Mouse (Mus musculus) E14TG2a.4 (cell line): ENCODE results near the gene Fam71b.

ENCODE experiments used
- H3K27me3 ChIP-seq: 2 replicates; pipeline ENCODE4 v1.6.1; 2014; ENCODE audit warnings: low read length, control low read depth; ENCODE audit not compliant: insufficient read depth
- H3K36me3 ChIP-seq: 2 replicates; pipeline ENCODE4 v1.6.1; 2014; ENCODE audit warnings: low read length, control low read depth; ENCODE audit not compliant: insufficient read depth
- H3K4me1 ChIP-seq: replicated peaks from 2 replicates; pipeline ENCODE4 v1.6.1; 2014; ENCODE audit warnings: low read depth, low read length, control low read depth
- H3K4me3 ChIP-seq: replicated peaks from 2 replicates; pipeline ENCODE4 v1.5.1; 2014; ENCODE audit warnings: mild to moderate bottlenecking, low read length
- H3K9me3 ChIP-seq: 2 replicates; pipeline ENCODE4 v1.6.1; 2014; ENCODE audit warnings: low read length, control low read depth
- CTCF ChIP-seq: conservative IDR thresholded peaks from 2 replicates; pipeline ENCODE4 v1.5.1; 2014; ENCODE audit warnings: low read length
- NANOG ChIP-seq: IDR thresholded peaks from 2 replicates; pipeline ENCODE4 v1.6.1; 2014; ENCODE audit warnings: borderline replicate concordance, low read length, mixed read lengths
- POU5F1 ChIP-seq: IDR thresholded peaks from 2 replicates; pipeline ENCODE4 v1.6.1; 2014; ENCODE audit warnings: low read length, borderline replicate concordance

The Fam71b gene

GRCm38 (mm10) chr11:46390621-46391020, 5.7 kb upstream of the Fam71b start:
- TF ChIP-seq CTCF (no peak), POU5F1 (no peak)
- Histone ChIP-seq H3K36me3 (no peaks in the 10 kb centered on the region), H3K4me3 (no peak overlapping the region), H3K27me3 (no peaks in the 10 kb centered on the region), H3K4me1 (no peaks in the 10 kb centered on the region), H3K9me3 (no peaks in the 10 kb centered on the region)

GRCm38 (mm10) chr11:46392890-46393289, 3.5 kb upstream of the Fam71b start:
- TF ChIP-seq CTCF, result no peak
- Histone ChIP-seq H3K27me3 (no peaks in the 10 kb centered on the region; the same call in 1 of the 2 replicates), H3K9me3 (no peaks in the 10 kb centered on the region), H3K36me3 (no peaks in the 10 kb centered on the region), H3K4me3 (no peak overlapping the region), H3K4me1 (peaks cover 6% of the 10 kb centered on the region)

GRCm38 (mm10) chr11:46393413-46393812, 2.9 kb upstream of the Fam71b start:
- no peaks in the 10 kb centered on the region for H3K36me3 ChIP-seq
- H3K4me3 ChIP-seq, result no peak overlapping the region
- no peaks in the 10 kb centered on the region; the same call in 1 of the 2 replicates for H3K27me3 ChIP-seq
- peaks cover 6% of the 10 kb centered on the region for H3K4me1 ChIP-seq
- no peak for TF ChIP-seq CTCF
- TF ChIP-seq POU5F1, result no peak
- TF ChIP-seq NANOG, result no peak
- H3K9me3 ChIP-seq, result no peaks in the 10 kb centered on the region

- no peaks in the 10 kb centered on the region; the same call in 1 of the 2 replicates for H3K27me3 ChIP-seq
- peaks cover 6% of the 10 kb centered on the region for H3K4me1 ChIP-seq
- no peaks in the 10 kb centered on the region for H3K9me3 ChIP-seq
- no peak overlapping the region for H3K4me3 ChIP-seq
- TF ChIP-seq CTCF, result no peak
- no peak for TF ChIP-seq POU5F1
- no peak for TF ChIP-seq NANOG
- no peaks in the 10 kb centered on the region for H3K36me3 ChIP-seq
Measured at GRCm38 (mm10) chr11:46395088-46395487, 1.3 kb upstream of the Fam71b start.

GRCm38 (mm10) chr11:46395698-46396097, 661 bp upstream of the Fam71b start:
- Histone ChIP-seq H3K27me3 (no peaks in the 10 kb centered on the region; the same call in 1 of the 2 replicates), H3K36me3 (no peaks in the 10 kb centered on the region), H3K9me3 (no peaks in the 10 kb centered on the region), H3K4me1 (peaks cover 6% of the 10 kb centered on the region), H3K4me3 (no peak overlapping the region)
- TF ChIP-seq POU5F1 (no peak), NANOG (no peak), CTCF (no peak)

- no peaks in the 10 kb centered on the region; the same call in 1 of the 2 replicates for H3K27me3 ChIP-seq
- TF ChIP-seq CTCF, result no peak
- TF ChIP-seq NANOG, result no peak
- TF ChIP-seq POU5F1, result no peak
- peaks cover 6% of the 10 kb centered on the region for H3K4me1 ChIP-seq
- H3K4me3 ChIP-seq, result no peak overlapping the region
- no peaks in the 10 kb centered on the region for H3K9me3 ChIP-seq
- H3K36me3 ChIP-seq, result no peaks in the 10 kb centered on the region
Measured at GRCm38 (mm10) chr11:46396860-46397179, 461 bp downstream of the Fam71b start.

- H3K9me3 ChIP-seq, result no peaks in the 10 kb centered on the region
- H3K4me3 ChIP-seq, result no peak overlapping the region
- no peak for TF ChIP-seq POU5F1
- TF ChIP-seq NANOG, result no peak
- TF ChIP-seq CTCF, result no peak
- peaks cover 6% of the 10 kb centered on the region for H3K4me1 ChIP-seq
- no peaks in the 10 kb centered on the region; the same call in 1 of the 2 replicates for H3K27me3 ChIP-seq
- no peaks in the 10 kb centered on the region for H3K36me3 ChIP-seq
Measured at GRCm38 (mm10) chr11:46397900-46398299, 1.5 kb downstream of the Fam71b start.

GRCm38 (mm10) chr11:46398473-46398872, 2.1 kb downstream of the Fam71b start:
- TF ChIP-seq CTCF, result no peak
- TF ChIP-seq POU5F1, result no peak
- TF ChIP-seq NANOG, result no peak
- no peaks in the 10 kb centered on the region for H3K9me3 ChIP-seq
- no peaks in the 10 kb centered on the region; the same call in 1 of the 2 replicates for H3K27me3 ChIP-seq
- peaks cover 6% of the 10 kb centered on the region for H3K4me1 ChIP-seq
- no peaks in the 10 kb centered on the region for H3K36me3 ChIP-seq
- no peak overlapping the region for H3K4me3 ChIP-seq

- Histone ChIP-seq H3K36me3 (no peaks in the 10 kb centered on the region), H3K4me3 (no peak overlapping the region), H3K4me1 (peaks cover 6% of the 10 kb centered on the region), H3K27me3 (no peaks in the 10 kb centered on the region; the same call in 1 of the 2 replicates), H3K9me3 (no peaks in the 10 kb centered on the region)
- TF ChIP-seq NANOG, result no peak
- TF ChIP-seq POU5F1, result no peak
- no peak for TF ChIP-seq CTCF
Measured at GRCm38 (mm10) chr11:46398933-46399383, 2.6 kb downstream of the Fam71b start.
